Mouse (Mus musculus): Measurements from ENCODE around the gene Aldh16a1.

GRCm38 (mm10) chr7:45151303-45151702, 3.1 kb downstream of the Aldh16a1 start:
- TF ChIP-seq CTCF (IDR thresholded peaks at IDR 0.05; ENCODE audit: low read depth, low read length) = no peak
- TF ChIP-seq POLR2A (IDR thresholded peaks at IDR 0.05; ENCODE audit: extremely low read depth, insufficient read depth, low read length) = no peak
